Mouse (Mus musculus) hindbrain, postnatal 0 days (tissue): ENCODE data around the gene Slc50a1. TPM values are rescaled to one million over a fixed set of nuclear protein-coding genes. Genes with fewer than 3 reads are reported as not detected.

Experiments
- ATAC-seq: fragments of 200-750 bp; cut with Nextera tagmentation; 2 replicates; pipeline ENCODE4 v1.8.0; 2017; ENCODE audit warnings: mild to moderate bottlenecking, moderate TSS enrichment, moderate library complexity
- DNase-seq: peaks from one replicate; pipeline ENCODE4 v3.0.0-alpha.2; 2015; ENCODE audit warnings: low spot score
- H3K27ac ChIP-seq: fragments of 300-500 bp; sonication (generic); 2 replicates; pipeline ENCODE4 v1.5.1; 2014; ENCODE audit warnings: mild to moderate bottlenecking
- H3K27me3 ChIP-seq: fragments of 300-500 bp; sonication (generic); 2 replicates; pipeline ENCODE4 v1.6.1; 2014; ENCODE audit warnings: low read length, mixed read lengths; ENCODE audit not compliant: insufficient read depth
- H3K36me3 ChIP-seq: fragments of 300-500 bp; sonication (generic); 2 replicates; pipeline ENCODE4 v1.6.1; 2014; ENCODE audit warnings: low read length, mixed read lengths; ENCODE audit not compliant: insufficient read depth
- H3K4me1 ChIP-seq: fragments of 300-500 bp; sonication (generic); 2 replicates; pipeline ENCODE4 v1.6.1; 2014; ENCODE audit warnings: antibody characterized with exemption, low read length, mixed read lengths; ENCODE audit not compliant: insufficient read depth
- H3K4me2 ChIP-seq: fragments of 300-500 bp; sonication (generic); 2 replicates; pipeline ENCODE4 v1.6.1; 2014; ENCODE audit warnings: low read depth, mild to moderate bottlenecking, low read length, moderate library complexity, mixed read lengths
- H3K4me3 ChIP-seq: fragments of 300-500 bp; sonication (generic); 2 replicates; pipeline ENCODE4 v1.5.1; 2014; ENCODE audit warnings: low read length
- H3K9ac ChIP-seq: fragments of 300-500 bp; sonication (generic); replicated peaks from 2 replicates; pipeline ENCODE4 v1.6.1; 2014; ENCODE audit warnings: mild to moderate bottlenecking, low read length, moderate library complexity, mixed read lengths
- H3K9me3 ChIP-seq: fragments of 300-500 bp; sonication (generic); 2 replicates; pipeline ENCODE4 v1.6.1; 2016; ENCODE audit warnings: low read length, mixed read lengths
- CTCF ChIP-seq: IDR thresholded peaks from 2 replicates; pipeline ENCODE4 v1.5.1; 2016; ENCODE audit warnings: antibody characterized with exemption, control low read depth, low read depth
- WGBS: fragments of 180-500 bp; shearing (Covaris S2); extraction: QIAGEN DNeasy Blood & Tissue Kit; methylation state at CpG from one replicate; pipeline ENCODE4 v1.1.7; 2014; 5-methylcytosine and 5-hydroxymethylcytosine counted together
- polyA plus RNA-seq: library from polyadenylated mRNA; unstranded; fragments of >200 nt; fragmentation: Nextera tagmentation; extraction: Ambion mirVana; gene quantifications from 2 replicates; pipeline ENCODE4 v1.2.1, GENCODE M21; 2015
- total RNA-seq: library from RNA; depleted of rRNA; stranded (reverse); fragments of >200 nt; gene quantifications from 2 replicates; pipeline ENCODE4 v1.2.3, GENCODE M21; 2014

Gene Slc50a1
- total and polyA plus RNA-seq, 2 experiments from 2014 or later = 30.1 to 47.2 TPM

GRCm38 (mm10) chr3:89244982-89245687 is 25.2 kb downstream of the Slc50a1 start:
- DNase-seq = peak; percentile 93
- H3K4me3 ChIP-seq = peak overlapping the region; percentile 68
- TF ChIP-seq CTCF = no peak

GRCm38 (mm10) chr3:89244158-89244981 is 26.0 kb downstream of the Slc50a1 start:
- ATAC-seq = peak; percentile 52
- Histone ChIP-seq H3K4me2 (peak overlapping the region; percentile 90), H3K27ac (peak overlapping the region; percentile 89), H3K9me3 (no peaks in the 10 kb centered on the region), H3K4me1 (peaks cover 18% of the 10 kb centered on the region), H3K27me3 (no peaks in the 10 kb centered on the region), H3K4me3 (peak overlapping the region; percentile 68), H3K9ac (peak overlapping the region; percentile 65), H3K36me3 (peaks cover 14% of the 10 kb centered on the region; the same call in 1 of the 2 replicates)
- peak; percentile 50; the same call in 1 of the 2 replicates for TF ChIP-seq CTCF
- DNase-seq = peak; percentile 69
- 8% methylated on average over 25 of the region's 25 CpGs for WGBS

More at GRCm38 (mm10) chr3:89244982-89245687, 25.2 kb downstream of the Slc50a1 start:
- H3K9me3 ChIP-seq = no peaks in the 10 kb centered on the region
- H3K4me1 ChIP-seq = peaks cover 18% of the 10 kb centered on the region
- peak; percentile 60 for ATAC-seq
- peak overlapping the region; percentile 90 for H3K4me2 ChIP-seq
- no peaks in the 10 kb centered on the region for H3K27me3 ChIP-seq
- H3K36me3 ChIP-seq = peaks cover 14% of the 10 kb centered on the region; the same call in 1 of the 2 replicates
- under 1% methylated on average over 16 of the region's 26 CpGs for WGBS
- H3K27ac ChIP-seq = peak overlapping the region; percentile 89
- peak overlapping the region; percentile 65 for H3K9ac ChIP-seq

- WGBS = 15% methylated on average over 14 of the region's 14 CpGs
- ATAC-seq (no peak), DNase-seq (peak; percentile 60)
- Histone ChIP-seq H3K4me1 (peaks cover 18% of the 10 kb centered on the region), H3K4me2 (peak overlapping the region; percentile 90), H3K4me3 (peak overlapping the region; percentile 68), H3K9me3 (no peaks in the 10 kb centered on the region), H3K9ac (peak overlapping the region; percentile 65), H3K27ac (peak overlapping the region; percentile 89), H3K27me3 (no peaks in the 10 kb centered on the region), H3K36me3 (peaks cover 21% of the 10 kb centered on the region)
- peak; percentile 64 for TF ChIP-seq CTCF
These were observed 26.8 kb downstream of the Slc50a1 start for GRCm38 (mm10) chr3:89243609-89244008.

- WGBS = 68% methylated on average over 9 of the region's 9 CpGs
- Histone ChIP-seq H3K4me2 (no peak overlapping the region), H3K27me3 (no peaks in the 10 kb centered on the region), H3K9ac (no peak overlapping the region), H3K4me1 (peaks cover 16% of the 10 kb centered on the region), H3K27ac (0 out of 2 replicates have a peak overlapping the region, but pooled peaks have one; percentile 7), H3K4me3 (no peak overlapping the region), H3K36me3 (peaks cover 33% of the 10 kb centered on the region), H3K9me3 (no peaks in the 10 kb centered on the region)
- TF ChIP-seq CTCF = peak; percentile 89
- ATAC-seq = no peak
- peak; percentile 82 for DNase-seq
These were observed 28.0 kb downstream of the Slc50a1 start for GRCm38 (mm10) chr3:89242331-89242895.

GRCm38 (mm10) chr3:89238494-89238893 is 31.9 kb downstream of the Slc50a1 start:
- Histone ChIP-seq H3K27me3 (no peaks in the 10 kb centered on the region), H3K9ac (no peak overlapping the region), H3K4me1 (peaks cover 2% of the 10 kb centered on the region; the same call in 1 of the 2 replicates), H3K27ac (no peak overlapping the region), H3K36me3 (peaks cover 57% of the 10 kb centered on the region), H3K4me3 (no peak overlapping the region), H3K4me2 (no peak overlapping the region), H3K9me3 (no peaks in the 10 kb centered on the region)
- no peak for TF ChIP-seq CTCF
- WGBS = 88% methylated on average over 9 of the region's 12 CpGs
- ATAC-seq (no peak), DNase-seq (no peak)

- WGBS = 94% methylated on average over 21 of the region's 21 CpGs
- no peaks in the 10 kb centered on the region for H3K27me3 ChIP-seq
- no peak overlapping the region for H3K9ac ChIP-seq
- H3K27ac ChIP-seq = no peak overlapping the region
- no peak for TF ChIP-seq CTCF
- no peak overlapping the region for H3K4me2 ChIP-seq
- ATAC-seq = no peak
- peaks cover 57% of the 10 kb centered on the region for H3K36me3 ChIP-seq
- H3K4me1 ChIP-seq = no peaks in the 10 kb centered on the region
- no peaks in the 10 kb centered on the region for H3K9me3 ChIP-seq
- no peak for DNase-seq
- no peak overlapping the region for H3K4me3 ChIP-seq
These were observed 32.7 kb downstream of the Slc50a1 start for GRCm38 (mm10) chr3:89237682-89238081.
